Mouse (Mus musculus) brain, adult 2 months (tissue): ENCODE measurements around the gene Exoc4.

Experiments
- DNase-seq: peaks from one replicate; pipeline ENCODE4 v3.0.0; 2011; ENCODE audit warnings: low read depth, low spot score

The Exoc4 gene

DNA sequence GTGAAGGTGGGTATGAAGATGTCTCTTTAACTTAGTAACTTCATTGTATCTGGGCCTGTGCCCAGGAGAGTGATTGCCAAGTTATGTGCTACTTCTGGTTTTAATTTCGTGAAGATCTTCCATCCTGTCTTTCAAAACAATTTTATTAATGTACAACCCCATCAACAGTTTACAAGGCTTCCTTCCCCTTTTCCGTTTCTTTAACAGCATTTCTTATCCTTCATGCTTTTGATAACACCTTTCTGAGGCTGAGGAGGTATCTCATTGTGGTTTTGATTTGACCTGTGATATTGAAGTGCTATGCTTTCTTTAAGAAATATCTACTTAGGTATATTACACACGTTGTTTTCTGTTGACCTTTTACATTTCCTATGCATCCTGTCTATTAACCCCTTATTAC, 616.9 kb downstream of the Exoc4 start:
- DNase-seq = no peak

DNA sequence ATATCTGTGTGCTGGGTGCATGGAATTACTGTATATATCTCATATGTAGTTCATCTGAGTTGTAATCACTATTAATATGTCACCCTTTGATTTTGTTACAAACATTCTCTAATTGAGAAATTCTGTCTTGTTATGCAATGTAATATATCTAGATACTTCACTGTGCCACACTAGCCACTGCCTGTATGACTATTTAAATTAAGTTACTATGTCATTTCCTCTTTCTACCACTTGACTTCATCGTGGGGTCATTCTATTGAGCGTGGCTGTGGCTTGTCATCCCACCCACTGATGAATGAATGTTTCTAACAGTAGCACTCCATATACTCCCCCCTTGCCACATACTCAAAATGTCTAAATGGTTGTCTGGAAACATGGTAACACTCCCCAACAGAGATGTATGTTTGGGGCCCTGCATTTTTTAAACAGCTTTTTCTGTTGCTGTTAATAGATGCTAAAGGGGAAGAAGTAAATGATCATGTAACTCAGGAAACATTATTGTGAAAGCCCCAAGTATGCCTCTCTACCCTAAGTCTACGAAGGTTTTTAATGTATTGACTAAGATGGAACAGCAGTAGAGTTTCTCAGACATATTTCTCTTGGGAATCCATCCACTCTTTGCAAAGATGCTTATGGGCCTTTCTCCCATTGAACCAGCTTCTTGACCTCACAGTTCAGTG, 618.2 kb downstream of the Exoc4 start:
- no peak for DNase-seq

DNA sequence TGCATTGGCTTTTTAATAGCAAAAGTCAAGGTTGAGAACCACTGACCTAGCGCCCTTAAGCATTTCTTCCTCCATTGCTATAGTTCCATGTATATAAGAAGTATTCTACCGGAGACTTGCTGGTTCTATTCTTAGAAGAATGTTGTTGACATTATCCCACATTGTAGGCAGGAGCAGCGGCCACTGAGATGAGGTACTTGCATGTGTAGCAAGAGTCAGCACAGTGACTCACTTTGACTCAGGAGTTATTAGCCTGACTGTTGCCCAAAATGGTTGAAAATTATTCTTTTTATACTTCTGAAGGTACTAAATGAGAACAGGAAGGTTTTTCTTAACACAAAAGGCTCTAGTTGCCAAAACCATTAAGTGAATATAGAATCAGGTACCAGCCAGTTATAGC, 620.4 kb downstream of the Exoc4 start:
- DNase-seq = peak; percentile 55

DNA sequence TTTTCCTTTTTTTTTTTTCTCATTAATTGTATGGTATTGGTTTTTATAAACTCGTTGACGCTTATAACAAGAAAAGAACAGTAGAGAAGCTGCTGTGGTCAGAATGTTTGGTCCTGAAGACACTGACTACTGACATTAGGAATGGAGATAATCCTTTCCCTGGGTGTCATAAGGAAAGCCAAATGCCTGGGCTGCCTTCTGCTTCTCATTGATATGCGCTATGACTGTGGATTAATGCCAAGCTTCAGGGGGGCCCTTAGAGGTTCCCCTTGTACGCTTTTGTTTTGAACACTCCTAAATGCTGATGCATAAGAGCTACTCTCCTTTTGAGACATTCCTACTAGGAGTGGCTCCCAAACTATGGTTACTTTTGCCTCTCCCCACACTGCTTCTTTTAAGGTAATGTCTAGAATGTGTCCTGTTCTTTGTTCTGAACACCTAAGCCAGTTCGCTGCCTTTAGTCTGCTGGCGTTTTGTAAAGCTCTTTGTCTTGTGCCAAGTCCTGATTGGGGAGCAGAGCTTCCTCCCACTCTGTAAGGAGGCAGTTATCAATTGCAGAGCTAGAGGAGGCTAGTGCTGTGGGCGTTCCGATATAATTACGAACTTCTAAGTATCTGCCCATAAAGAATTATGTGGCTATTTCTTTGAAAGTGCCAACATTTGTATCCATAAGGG, 621.7 kb downstream of the Exoc4 start:
- DNase-seq = no peak

DNA sequence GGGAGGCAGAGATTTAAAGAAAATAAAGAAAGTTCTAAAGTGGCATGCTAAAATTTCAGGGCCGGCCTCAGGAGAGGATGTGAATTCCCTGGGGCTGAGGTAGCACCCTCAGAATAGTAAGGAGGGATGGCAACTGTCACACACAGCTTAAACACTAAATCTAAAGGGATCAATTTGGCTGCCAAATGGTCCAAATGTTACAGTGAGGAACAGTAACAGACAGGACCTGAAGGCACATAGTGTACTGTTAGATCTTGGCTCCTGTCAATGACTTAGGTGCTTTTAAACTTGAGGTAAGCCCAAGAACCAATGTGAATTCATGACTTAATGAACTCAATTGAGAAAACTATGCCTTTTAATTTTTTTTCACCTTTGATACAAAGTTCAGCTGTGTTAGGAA, 622.4 kb downstream of the Exoc4 start:
- no peak for DNase-seq

DNA sequence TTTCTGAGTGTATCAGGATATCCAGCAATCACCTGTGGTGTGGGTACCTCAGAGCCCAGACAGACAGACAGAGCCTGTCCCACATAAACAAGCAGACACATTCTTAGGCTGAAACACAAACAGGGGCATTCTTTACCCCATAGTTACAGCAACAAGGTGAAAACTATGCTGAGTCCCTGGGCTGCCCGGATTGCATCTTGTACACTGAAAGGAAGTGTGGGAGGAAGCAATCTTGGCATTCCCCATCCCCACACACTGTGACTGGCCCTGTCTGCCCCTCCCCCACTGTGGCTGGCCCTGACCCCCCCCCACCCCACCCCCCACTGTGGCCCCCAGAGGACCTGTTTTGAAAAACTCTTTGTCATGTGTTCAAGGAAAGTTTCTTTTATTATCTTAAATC, 623.3 kb downstream of the Exoc4 start:
- DNase-seq = no peak

DNA sequence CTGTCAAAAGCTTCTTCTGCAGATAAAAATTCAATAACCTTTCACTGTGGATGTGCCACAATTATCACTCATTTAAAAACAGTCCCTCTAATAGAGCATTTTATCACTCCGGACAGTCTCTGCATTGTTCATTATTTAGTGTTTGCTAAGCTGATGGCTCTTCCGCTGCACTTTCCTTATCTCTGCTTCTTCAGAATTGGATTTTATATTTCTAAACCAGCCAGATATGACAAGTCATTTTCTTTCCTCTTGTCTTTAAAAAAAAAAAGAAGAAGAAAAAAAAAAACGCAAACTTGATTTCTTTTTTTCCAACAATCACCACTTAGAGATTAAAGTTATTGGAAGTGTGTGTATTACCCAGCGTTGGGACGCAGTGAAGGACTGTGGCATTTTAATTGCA, 624.1 kb downstream of the Exoc4 start:
- DNase-seq = no peak

DNA sequence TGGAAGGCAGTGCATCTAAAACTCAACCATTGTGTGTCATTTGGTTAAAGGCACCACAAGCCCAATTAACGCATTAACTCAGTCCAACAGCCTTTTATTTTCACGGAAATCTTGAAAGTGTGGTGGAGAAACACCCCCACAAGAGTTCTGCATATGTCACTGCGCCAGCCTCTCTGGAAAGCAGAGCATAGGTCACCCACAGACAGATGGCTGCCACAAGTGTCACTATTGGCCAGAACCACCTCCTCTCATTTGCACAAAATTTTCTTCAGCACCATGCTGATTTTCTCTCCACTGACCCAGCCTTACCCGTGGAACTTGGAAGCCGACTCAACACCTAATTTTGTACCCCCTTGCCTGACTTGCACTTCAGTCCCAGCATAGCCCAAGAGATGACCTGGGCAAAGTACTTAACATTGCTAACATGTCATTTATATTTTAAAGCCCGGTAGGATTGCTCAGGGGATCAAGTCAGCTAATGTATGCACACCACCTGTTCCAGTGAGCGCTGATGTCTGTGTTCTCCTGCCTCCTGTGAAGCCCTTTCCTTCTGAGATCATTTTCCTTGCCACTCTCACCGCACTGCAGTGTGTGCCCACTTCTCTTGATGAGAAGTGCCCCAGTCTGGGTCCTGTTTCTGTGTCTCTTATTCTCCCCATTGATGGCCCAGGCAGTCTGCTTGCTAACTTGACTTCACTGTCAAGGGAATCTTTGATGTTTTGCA, 625.6 kb downstream of the Exoc4 start:
- peak; percentile 87 for DNase-seq

DNA sequence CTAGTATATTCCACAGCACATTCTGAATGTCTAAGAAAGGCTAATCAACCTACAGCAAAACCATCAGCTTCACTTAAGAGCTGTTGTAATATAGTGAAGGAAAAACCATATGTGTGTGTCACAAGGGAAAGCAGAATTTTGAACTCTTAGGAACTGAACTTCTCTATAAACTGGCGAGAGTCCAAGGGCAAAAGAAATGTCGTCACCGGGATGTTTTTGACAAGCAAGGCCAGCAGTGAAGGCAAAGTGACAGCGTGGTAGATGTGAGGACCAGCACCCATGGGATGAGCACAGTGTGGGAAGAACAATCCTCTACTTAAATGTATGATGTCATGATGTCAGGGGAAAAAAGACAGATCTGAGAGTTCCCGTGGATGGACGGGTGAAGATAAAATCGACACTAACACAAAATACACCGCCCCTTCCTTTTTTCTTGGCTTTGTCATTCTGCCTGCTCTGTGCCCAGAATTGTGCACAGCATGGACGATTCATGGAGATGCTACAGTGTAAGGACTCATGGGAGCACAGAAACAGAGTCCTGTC, 635.3 kb downstream of the Exoc4 start:
- no peak for DNase-seq

DNA sequence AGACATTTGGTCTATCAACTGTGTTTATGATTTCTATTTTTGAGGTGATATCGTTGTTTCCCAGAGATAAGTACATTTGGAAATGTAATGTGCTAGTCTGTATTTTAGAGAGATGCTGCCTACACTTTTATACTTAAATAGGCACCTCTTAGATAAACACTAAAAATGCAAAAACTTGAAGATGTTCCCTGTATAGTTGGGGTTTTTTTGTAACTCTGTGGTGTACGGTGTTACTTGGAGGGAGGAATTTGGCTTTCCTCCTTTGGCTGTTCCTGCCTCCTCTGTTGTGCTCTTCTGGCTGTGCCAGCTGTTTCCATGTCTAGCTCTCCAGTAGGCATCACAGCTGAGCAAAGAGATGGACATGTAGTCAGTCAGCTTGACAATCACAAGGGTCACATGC, 638.1 kb downstream of the Exoc4 start:
- DNase-seq = peak; percentile 68

DNA sequence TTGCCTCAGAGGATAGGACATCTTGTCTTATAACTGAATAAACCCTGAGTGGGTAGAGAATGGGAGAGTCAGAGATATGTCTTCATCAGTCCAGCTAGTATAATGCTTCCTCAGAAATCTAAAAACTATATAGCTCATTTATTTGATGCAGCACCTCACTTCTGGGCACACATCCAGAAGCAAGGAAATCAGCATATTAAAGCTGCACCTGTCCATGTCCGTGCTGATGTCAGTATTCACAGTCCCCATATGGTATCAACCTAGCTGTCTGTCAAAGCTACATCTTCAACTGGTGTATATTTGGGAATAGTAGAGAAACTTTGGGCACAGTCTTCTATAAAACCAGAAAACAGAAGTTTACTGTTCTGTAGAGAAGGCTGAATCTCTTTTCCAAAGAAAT, 642.0 kb downstream of the Exoc4 start:
- peak; percentile 50 for DNase-seq

DNA sequence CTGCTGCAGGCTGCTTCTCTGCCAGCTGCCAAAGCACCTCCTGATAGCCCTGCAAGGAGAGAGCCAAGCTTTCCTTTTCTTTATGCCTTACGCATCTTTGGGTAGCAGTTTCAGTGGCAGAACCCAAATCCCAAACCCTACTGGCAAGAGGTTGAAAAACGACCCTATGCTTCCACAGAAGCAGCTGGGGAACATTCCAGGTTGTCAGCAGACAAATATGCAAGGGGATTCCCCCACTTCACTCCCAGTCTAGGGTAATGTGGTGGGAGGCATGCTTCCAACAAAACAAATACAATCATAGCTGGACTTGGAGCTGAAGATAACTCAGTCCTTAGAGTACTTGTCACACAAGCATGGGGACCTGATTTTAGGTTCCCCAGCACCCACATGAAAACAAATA, 643.3 kb downstream of the Exoc4 start:
- DNase-seq = no peak

DNA sequence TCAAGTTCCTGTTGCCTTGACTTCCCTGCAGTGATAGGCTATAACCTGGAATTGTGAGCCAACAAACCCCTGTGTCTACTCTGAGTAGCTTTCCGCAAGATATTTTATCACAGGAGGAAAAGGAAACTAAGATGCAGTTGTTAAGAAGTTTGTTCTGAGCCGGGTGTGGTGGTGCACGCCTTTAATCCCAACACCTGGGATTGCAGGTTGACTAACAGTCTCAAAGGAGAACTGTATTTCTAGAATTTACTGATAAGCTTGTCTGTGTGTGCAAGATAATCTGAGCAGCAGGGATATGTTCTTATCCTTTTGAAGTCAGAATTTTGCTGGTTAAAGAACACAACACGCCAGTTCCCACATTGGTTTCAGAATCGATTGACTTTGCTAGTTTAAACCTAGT, 651.1 kb downstream of the Exoc4 start:
- no peak for DNase-seq

DNA sequence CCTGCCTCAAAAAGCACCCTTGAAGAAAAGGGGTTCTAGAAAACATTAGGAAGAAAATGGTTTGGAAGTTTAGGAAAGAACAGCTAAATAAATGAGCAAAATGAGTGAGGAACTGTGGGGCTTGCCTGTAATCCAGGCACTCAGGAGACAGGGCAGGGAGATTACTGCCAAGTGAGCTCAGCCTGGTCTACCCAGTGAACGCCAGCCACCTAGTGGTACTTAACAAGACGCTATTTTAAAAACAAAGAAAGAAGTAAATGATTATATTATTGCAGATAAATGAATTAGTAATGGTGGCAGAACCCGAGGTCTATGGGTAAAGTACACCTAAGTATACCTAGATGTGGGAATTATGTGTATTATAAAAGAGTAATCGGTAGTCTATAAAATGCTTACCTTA, 651.7 kb downstream of the Exoc4 start:
- peak; percentile 51 for DNase-seq

DNA sequence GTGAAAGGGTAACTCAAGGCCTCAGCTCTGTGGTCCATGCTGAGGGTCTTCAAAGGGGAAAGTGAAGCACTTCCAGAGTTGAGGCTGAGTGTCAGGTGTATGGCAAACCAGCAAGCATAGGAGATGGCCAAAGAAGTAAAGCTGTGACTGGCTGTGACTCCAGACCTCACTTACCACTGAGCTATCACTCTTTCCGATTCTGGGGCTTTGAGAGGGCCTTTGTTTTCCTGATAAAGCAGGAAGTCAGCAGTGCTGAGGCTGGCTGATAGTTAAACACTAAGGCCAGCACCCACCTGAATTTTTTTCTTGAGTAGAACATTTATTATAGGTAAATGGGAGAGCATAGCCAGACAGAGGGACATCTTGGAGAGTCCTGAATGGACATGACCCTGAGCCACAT, 656.2 kb downstream of the Exoc4 start:
- DNase-seq = no peak

DNA sequence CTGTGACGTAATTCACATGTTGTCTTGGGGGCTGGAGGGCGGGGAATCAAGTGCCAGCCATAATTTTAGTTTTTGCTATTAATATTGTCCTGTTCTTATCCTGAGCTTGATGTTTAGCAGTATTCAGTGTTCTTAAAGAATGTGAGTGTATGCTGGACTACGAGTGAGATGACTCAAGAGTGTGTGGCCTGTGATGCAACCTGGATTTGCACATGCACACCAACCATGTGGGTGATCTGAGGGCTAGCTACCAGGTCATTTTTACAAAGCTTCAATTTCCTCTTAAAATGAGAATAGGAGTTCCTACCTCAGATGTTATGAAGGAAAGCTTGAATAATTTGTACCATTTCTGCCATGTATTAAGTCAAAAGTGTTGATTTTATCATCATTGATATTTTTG, 661.8 kb downstream of the Exoc4 start:
- no peak for DNase-seq

DNA sequence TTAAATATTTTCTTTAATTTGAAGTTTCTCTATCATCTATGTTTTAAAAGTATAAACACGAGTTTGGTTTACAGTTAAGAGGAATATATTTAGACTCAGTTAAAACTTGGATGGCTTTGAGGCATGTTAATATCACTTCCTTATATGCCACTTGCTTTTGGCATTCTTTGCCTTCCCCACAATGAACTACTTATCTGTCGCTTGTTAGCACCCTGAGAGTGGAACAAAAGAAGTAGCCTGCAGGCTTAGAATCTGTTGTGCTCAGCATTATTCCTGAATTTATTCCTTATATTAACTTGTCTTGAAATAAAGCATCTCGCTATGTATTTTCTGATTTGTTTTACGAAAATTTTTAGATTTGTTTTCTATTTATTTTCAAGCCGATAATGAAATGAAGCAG, 664.2 kb downstream of the Exoc4 start:
- DNase-seq = no peak

DNA sequence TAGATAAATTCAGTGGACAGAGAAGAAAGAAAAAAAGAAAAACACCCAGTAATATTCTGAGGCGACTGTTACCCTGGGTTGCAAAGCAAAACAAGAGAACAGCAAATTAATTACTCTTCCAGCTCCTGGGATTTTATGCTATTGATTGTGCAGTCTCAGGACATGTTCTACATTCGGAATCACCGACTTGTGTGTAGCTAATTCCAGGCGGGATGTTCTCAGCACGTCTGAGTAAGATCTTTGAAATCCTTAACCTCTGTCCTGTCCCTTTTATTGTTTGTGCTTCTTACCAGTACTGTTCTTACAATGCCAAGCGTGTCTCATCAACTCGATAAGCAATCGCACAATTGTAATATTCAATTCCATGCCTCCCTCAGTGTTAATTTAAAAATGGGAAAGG, 664.6 kb downstream of the Exoc4 start:
- no peak for DNase-seq

DNA sequence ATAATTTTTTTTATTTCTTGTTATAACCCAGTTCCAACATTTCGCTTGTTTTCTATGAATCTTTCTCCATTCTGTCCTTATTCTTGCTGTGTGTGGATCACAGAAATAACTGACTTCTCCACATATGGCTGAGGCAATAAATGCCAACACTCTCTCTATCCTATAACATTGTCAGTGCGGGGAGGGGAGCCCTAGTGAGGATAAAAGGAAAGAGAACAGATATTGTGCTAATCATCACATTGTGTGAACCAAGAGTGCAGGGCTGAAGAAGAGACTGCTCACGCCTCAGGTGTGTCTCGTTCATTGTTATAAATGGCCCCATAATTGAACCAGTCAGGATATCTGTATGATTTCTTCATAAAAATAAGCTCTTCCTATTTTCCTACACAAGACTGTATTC, 665.1 kb downstream of the Exoc4 start:
- no peak for DNase-seq

DNA sequence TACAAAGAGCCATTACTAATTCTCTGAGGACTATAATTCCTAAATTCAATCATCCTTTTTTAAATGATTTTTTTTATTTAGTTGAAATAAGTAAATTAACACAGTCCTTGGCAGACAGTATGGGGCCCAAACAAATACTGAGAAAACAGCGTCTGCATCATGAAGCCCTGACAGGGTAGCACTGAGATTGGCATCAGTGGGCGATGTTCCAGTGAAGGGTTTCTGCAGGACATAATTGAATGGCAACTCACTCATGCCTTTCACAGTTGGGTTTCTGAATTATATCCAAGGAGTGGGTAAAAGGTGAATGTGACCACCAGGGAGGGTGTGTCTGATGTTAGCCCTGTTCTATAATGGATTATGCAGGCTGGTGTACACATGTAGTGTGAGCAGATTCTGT, 674.7 kb downstream of the Exoc4 start:
- no peak for DNase-seq

DNA sequence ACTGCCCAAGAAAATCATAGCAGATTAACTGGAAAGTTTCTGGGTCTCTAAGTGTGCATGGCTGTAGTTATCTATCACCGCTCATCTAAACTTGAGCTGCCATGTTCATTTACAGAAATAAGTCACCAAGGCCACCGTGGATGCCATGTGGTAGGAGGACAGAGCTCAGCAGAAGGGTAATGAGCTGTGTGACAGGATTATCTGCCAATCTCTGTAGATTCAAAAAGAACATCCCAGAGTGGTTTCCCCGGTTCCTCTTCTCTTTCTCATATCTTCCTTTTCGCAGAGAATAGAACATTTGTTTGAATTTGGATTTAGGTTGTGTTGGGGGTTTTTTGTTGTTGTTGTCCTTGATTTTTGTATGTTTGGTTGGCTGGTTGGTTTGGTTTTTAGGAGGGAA, 676.0 kb downstream of the Exoc4 start:
- DNase-seq = no peak

DNA sequence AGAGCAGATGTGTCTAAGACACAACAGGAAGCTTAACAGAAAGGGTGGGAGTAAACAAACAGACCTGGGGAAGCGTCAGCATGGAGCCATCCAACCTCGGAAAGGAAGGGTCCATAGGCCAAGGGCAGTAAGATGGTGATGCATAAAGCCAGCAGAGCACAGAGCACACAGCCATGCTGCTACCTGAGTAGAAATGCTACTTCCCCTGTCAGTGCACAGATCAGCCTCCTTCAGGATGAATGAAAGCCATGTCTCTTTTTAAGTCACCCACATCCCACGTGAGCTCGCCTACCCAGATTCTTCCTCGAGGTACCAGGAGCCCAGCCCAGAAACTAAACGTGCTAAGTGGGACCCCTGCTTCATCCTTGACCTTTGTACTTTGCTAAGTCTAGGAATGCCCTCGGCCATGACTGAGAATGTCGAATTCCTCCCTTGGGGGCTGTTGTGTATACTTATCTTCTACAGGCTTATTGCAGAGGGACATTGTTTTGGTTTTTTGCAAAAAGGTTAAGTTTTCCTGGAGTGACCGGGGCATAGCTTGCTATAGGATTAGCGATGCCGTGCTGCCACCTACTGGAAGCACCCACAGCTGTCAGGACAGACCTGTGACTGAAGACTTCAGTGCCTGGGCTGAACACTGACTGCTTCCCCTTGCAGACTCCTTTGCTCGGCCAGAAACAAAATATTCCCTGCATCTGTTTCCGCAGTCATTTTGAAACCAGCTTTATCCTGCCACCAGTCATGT, 680.6 kb downstream of the Exoc4 start:
- peak; percentile 93 for DNase-seq
